Mouse (Mus musculus) thymus, postnatal 10 days (tissue): ENCODE measurements around the gene Gm21541.
"Not testable (repeated sequence)": the region's sequence is repeated elsewhere in the genome, so short reads cannot be mapped to it uniquely, and the experiment has no call there.

Source experiments
- DNase-seq, 2 experiments: peaks; one replicate each; pipeline ENCODE4 v3.0.0; 2021; ENCODE audit warnings: low spot score in 2 of 2

Gm21541 gene

GRCm38 (mm10) chr4:41903310-41903709 lies at the start of gene Gm21541:
Gene Gm21541, plus strand, starts transcription at chr4:41903610.
- not testable (repeated sequence) for DNase-seq

DNA sequence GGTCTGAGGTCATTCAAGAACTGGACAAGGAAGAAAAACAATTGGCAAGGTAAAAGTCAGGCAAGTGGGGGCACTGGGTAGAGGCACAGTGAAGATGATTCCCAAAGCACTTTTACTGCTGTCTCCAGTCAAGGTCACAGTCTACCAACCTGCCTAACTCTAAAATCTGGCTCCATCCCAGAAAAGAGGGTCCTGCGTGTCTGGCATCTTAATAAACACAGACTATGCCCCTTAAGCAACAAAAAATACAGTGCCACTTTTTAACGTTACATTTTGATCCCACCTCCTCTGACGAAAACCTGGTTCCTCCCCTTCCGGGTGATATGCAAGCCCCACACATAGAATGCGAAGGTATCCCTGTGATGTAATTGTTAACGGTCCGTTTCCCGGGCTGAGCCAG lies 37.9 kb downstream of the Gm21541 start, which contains the start of gene Gm20878:
Gm20878 (plus strand) TSS at position 301 of the 400 bp plus-strand sequence.
- DNase-seq: not testable (repeated sequence)
